Mouse (Mus musculus) megakaryocyte, embryonic 14.5 days (primary cell): Measurements from ENCODE around the gene Caprin1.
A peak's percentile ranks its signal among the peaks of the same experiment; 100 is the strongest.

Experiments
- FLI1 ChIP-seq: IDR thresholded peaks from 2 replicates; pipeline ENCODE4 v1.6.1; 2012; ENCODE audit warnings: low read length, inconsistent platforms, mixed read lengths
- GATA1 ChIP-seq: IDR thresholded peaks from 3 replicates; pipeline ENCODE4 v1.6.1; 2012; ENCODE audit warnings: mixed read lengths, low read length, inconsistent platforms, borderline replicate concordance

GRCm38 (mm10) chr2:103755458-103756085 is 41.9 kb downstream of the Caprin1 start:
- peak; percentile 35; the same call in 1 of the 3 replicates for TF ChIP-seq GATA1
- TF ChIP-seq FLI1: no peak
